Mouse (Mus musculus) kidney, embryonic 14.5 days (tissue): ENCODE data around the gene Cst9. TPM values are rescaled to one million over a fixed set of nuclear protein-coding genes. Genes with fewer than 3 reads are reported as not detected.

ENCODE experiments used
- polyA plus RNA-seq: library from polyadenylated mRNA; unstranded; fragments of >200 nt; fragmentation: Nextera tagmentation; extraction: Ambion mirVana; gene quantifications from 2 replicates; pipeline ENCODE4 v1.2.1, GENCODE M21; 2014

The Cst9 gene
- polyA plus RNA-seq, 1 experiment from 2014 or later, result not detected

Other genes starting within 250 kb of the Cst9 start
- 109 and 136 TPM in 2 replicates for gene Nxt1, start 162.5 kb upstream of the Cst9 start, polyA plus RNA-seq
- gene Gzf1, start 154.1 kb upstream of the Cst9 start, polyA plus RNA-seq, result 13.8 and 25.9 TPM in 2 replicates
- 1.8 and 2.7 TPM in 2 replicates for gene Napb, start 102.7 kb upstream of the Cst9 start, polyA plus RNA-seq
- gene Cstl1, start 84.8 kb upstream of the Cst9 start, polyA plus RNA-seq, result not detected in 2 replicates
- not detected in 2 replicates for gene Cst11, start 63.6 kb upstream of the Cst9 start, polyA plus RNA-seq
- gene 8030411F24Rik, start 53.1 kb upstream of the Cst9 start, polyA plus RNA-seq, result not detected in 2 replicates
- not detected in 2 replicates for gene Cst12, start 45.8 kb upstream of the Cst9 start, polyA plus RNA-seq
- not detected in 2 replicates for gene Cst8, start 36.4 kb upstream of the Cst9 start, polyA plus RNA-seq
- not detected in 2 replicates for gene Cst13, start 15.1 kb upstream of the Cst9 start, polyA plus RNA-seq
- gene 9230104L09Rik, start 29.9 kb downstream of the Cst9 start, polyA plus RNA-seq, result not detected in 2 replicates
- 391 and 459 TPM in 2 replicates for gene Cst3, start 40.5 kb downstream of the Cst9 start, polyA plus RNA-seq
- gene Gm1330, start 168.1 kb downstream of the Cst9 start, polyA plus RNA-seq, result not detected in 2 replicates
- not detected in 2 replicates for gene Gm10750, start 182.1 kb downstream of the Cst9 start, polyA plus RNA-seq